Mouse (Mus musculus): Measurements from ENCODE around the gene Scn2b. TPM values are rescaled to one million over a fixed set of nuclear protein-coding genes. Genes with fewer than 3 reads are reported as not detected.

The Scn2b gene
- polyA plus RNA-seq (2017; shearing (Covaris generic)), result 0.07 TPM

GRCm38 (mm10) chr9:45117741-45118431 lies at the start of gene Scn2b:
TSS of gene Scn2b (plus strand) at chr9:45117782.

DNA sequence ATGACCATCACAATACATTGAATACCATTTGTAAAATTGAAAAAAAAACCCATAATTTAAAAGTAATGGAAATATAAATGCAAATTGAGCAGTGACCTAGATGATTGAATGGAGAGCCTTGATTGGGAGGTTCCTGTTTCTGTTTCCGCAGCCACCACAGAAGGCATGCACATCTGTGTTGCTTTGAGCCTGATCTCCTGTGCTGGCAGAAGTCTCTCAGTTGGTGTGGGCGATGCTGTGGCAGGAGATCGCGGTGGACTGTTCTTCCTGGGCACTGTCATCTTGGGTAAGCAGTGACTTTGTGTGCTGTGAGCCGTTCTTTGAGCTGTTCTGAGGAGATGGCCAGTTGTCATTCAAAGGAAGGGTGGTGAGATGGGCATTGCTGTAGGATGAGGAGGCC lies 38.6 kb upstream of the Scn2b start, which contains the start of gene Jaml:
Jaml (plus strand) TSS at position 173 of the 400 bp plus-strand sequence.

DNA sequence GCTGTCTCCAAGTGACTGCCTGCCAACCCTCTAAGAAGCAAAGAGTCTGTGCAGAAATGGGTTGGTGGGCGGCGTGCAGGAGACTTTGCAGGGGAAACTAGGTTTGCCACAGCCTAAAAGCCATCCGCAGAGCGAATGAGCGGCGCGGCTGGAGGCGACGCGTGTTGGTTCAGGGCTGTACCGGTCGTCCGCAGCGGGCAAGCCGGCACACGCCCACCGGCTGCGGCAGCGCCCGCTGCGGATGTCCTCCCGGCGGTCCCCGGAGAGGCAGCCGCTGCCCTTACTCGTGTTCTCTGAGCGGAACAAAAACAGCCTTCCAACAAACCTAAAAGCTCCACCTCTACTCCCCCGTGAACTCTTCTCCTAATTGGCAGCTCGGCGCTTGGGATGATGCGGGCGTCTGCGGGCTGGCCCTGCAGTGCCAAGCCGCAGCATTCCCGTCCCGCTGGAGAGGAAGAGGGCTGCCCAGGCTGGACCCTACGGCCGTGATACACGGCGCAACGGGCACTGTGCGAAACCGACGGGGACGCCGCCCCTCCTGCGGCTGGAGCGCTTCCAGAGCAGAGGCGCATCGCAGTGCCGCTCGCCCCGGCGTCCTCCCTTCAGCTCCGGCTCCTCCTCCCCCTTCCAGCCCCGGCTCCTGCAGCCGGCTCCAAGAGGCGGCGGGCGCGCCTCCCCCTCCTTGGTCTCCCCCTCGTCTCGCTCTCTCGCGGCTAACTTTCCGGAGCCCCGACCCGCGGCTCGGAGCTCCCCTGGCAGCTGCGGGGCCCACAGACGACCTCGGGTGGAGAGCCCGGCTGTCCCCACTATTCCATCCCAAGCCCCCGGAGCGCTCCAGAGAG lies 20.8 kb downstream of the Scn2b start, which contains the start of gene Scn4b:
Scn4b (plus strand) TSS at position 205 of the 842 bp plus-strand sequence.

Other genes with a start within 250 kb of the Scn2b start
- gene Kmt2a, start 236.5 kb upstream of the Scn2b start, polyA plus RNA-seq (2017; shearing (Covaris generic)), result 22.1 TPM
- 408 TPM for gene Atp5l, start 197.0 kb upstream of the Scn2b start, polyA plus RNA-seq (2017; shearing (Covaris generic))
- 58.4 TPM for gene Ube4a, start 152.2 kb upstream of the Scn2b start, polyA plus RNA-seq (2017; shearing (Covaris generic))
- 1,544 TPM for gene Cd3g, start 137.4 kb upstream of the Scn2b start, polyA plus RNA-seq (2017; shearing (Covaris generic))
- 1,135 TPM for gene Cd3d, start 136.0 kb upstream of the Scn2b start, polyA plus RNA-seq (2017; shearing (Covaris generic))
- 1,627 TPM for gene Cd3e, start 108.2 kb upstream of the Scn2b start, polyA plus RNA-seq (2017; shearing (Covaris generic))
- 0.17 TPM for gene Mpzl2, start 78.0 kb upstream of the Scn2b start, polyA plus RNA-seq (2017; shearing (Covaris generic))
- 22.5 TPM for gene Mpzl3, start 62.6 kb upstream of the Scn2b start, polyA plus RNA-seq (2017; shearing (Covaris generic))
- 20.0 TPM for gene Jaml, start 38.6 kb upstream of the Scn2b start, polyA plus RNA-seq (2017; shearing (Covaris generic))
- not detected for gene Scn4b, start 20.6 kb downstream of the Scn2b start, polyA plus RNA-seq (2017; shearing (Covaris generic))
- gene BC049352, start 64.2 kb downstream of the Scn2b start, polyA plus RNA-seq (2017; shearing (Covaris generic)), result 1.2 TPM
- not detected for gene Tmprss4, start 86.3 kb downstream of the Scn2b start, polyA plus RNA-seq (2017; shearing (Covaris generic))
- gene Il10ra, start 151.4 kb downstream of the Scn2b start, polyA plus RNA-seq (2017; shearing (Covaris generic)), result 89.2 TPM
- gene Tmprss13, start 201.3 kb downstream of the Scn2b start, polyA plus RNA-seq (2017; shearing (Covaris generic)), result 0.68 TPM

All from CD4-positive, CD25-positive, alpha-beta regulatory T cell, adult 9 weeks (primary cell).